Mouse (Mus musculus): ENCODE data around the gene Pdcl3. TPM values are rescaled to one million over a fixed set of nuclear protein-coding genes. Genes with fewer than 3 reads are reported as not detected.
"Not testable (repeated sequence)": the region's sequence is repeated elsewhere in the genome, so short reads cannot be mapped to it uniquely, and the experiment has no call there.

Gene Pdcl3
- total RNA-seq, 2 experiments from 2014 or later, result 64.4 to 68.7 TPM

DNA sequence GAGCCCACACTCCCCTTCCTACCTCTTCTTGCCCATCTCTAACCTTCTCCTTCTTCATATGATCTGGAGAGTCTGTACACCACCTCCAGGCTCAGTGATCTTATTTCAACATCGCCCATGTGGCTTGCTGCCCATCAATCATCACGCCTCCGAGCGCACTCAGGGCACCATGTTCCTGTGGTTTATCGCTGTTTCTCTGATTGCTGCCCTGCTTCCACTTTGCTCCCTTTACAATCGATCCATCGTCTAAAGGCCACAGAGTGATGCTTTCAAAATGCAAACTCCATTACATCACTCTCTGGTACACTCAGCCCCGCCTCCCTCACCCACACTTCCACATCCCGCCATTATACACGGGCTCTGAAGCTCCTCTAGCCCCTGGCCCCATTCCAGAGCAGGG lies 30.1 kb downstream of the Pdcl3 start:
- intact Hi-C loops (cut with DNase I), result no loop called here
- DNase-seq, result no peak

- intact Hi-C loops (cut with DNase I), result no loop called here
- no peak for DNase-seq
These were observed 32.5 kb downstream of the Pdcl3 start for GRCm38 (mm10) chr1:39017871-39018270.

- no peak for DNase-seq
- intact Hi-C loops (cut with DNase I), result no loop called here
These were observed 39.7 kb downstream of the Pdcl3 start for GRCm38 (mm10) chr1:39025142-39025541.

- DNase-seq, result no peak
- intact Hi-C loops (cut with DNase I), result no loop called here
These were observed 40.4 kb downstream of the Pdcl3 start for GRCm38 (mm10) chr1:39025840-39026239.

GRCm38 (mm10) chr1:39029176-39029575 lies 43.8 kb downstream of the Pdcl3 start:
- intact Hi-C loops (cut with DNase I), result no loop called here
- DNase-seq, result no peak

- intact Hi-C loops (cut with DNase I), result no loop called here
- DNase-seq, result no peak
These were observed 44.7 kb downstream of the Pdcl3 start for GRCm38 (mm10) chr1:39030108-39030507.

DNA sequence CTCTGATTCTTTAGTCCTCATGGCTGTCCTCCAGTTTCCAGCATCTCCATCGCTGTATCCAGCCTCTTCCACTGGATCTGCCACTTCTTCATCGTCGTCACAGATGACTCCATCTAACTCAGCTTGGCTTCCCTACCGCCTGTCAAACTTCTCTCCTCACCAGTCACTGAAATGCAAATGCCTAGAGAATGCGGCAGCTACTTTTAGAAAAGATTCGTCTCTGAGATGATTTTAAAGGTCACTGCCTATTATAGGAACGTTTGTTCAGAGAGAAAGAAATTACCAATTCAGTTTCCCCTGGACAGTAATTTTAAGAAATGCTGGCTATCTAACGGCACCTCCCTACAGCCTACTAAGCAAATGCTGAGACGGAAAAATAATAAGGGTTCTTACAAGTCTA lies 50.4 kb downstream of the Pdcl3 start:
- DNase-seq, result no peak
- intact Hi-C loops (cut with DNase I), result no loop called here

DNA sequence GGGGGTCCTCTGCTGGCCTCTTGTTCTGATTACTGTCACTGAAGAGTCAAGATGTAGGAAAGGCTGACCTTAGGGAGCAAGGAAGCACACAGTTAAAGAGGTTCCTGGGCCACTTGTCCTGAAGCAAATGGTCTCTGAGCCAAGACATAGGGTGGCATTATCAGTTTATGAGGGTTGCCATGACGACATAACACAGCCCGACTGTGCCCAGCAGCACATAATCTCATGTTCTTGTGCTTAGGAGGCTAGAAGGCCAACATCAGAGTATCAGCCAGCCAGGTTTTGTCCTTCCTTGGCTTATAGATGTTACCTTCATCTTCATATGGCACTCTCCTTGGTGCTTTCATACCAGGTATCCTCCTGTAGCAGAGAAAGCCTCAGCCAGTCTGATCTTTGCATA lies 56.8 kb downstream of the Pdcl3 start:
- intact Hi-C loops (cut with DNase I), result no loop called here
- no peak for DNase-seq

- DNase-seq; intact Hi-C loops (cut with DNase I): not testable (repeated sequence)
These were observed 59.0 kb downstream of the Pdcl3 start for GRCm38 (mm10) chr1:39044442-39044841.

- intact Hi-C loops (cut with DNase I), result no loop called here
- no peak for DNase-seq
These were observed 61.3 kb downstream of the Pdcl3 start for GRCm38 (mm10) chr1:39046689-39047088.

Other genes starting within 250 kb of the Pdcl3 start
- gene Lonrf2, start 148.9 kb upstream of the Pdcl3 start, total RNA-seq (2021), result 100 to 1,000 TPM; 140 to 147 TPM
- gene Chst10, start 87.4 kb upstream of the Pdcl3 start, total RNA-seq (2021), result 10 to 100 TPM; 67.4 to 68.4 TPM
- gene Nms, start 46.5 kb upstream of the Pdcl3 start, total RNA-seq (2021), result not detected
- 10 to 100 TPM; 36.5 to 38.2 TPM for gene Npas2, start 208.1 kb downstream of the Pdcl3 start, total RNA-seq (2021)